Mouse (Mus musculus) activated CD4-positive, CD25-positive, alpha-beta regulatory T cell, adult 4 months (primary cell): ENCODE measurements at regions not wholly inside any gene's neighbourhood (a gene's known extent, or its start where the extent isn't known, plus 50 kb on each side); places are given as distances from the start of the nearest gene placed in this dataset.

Experiments used
- ATAC-seq: one replicate; pipeline ENCODE4 v1.8.0; 2017

GRCm38 (mm10) chr3:39388491-39388890 is 501.8 kb downstream of the Fat4 start:
- no peak for ATAC-seq

- no peak for ATAC-seq
Measured at GRCm38 (mm10) chr3:39390442-39390841, 503.7 kb downstream of the Fat4 start.

DNA sequence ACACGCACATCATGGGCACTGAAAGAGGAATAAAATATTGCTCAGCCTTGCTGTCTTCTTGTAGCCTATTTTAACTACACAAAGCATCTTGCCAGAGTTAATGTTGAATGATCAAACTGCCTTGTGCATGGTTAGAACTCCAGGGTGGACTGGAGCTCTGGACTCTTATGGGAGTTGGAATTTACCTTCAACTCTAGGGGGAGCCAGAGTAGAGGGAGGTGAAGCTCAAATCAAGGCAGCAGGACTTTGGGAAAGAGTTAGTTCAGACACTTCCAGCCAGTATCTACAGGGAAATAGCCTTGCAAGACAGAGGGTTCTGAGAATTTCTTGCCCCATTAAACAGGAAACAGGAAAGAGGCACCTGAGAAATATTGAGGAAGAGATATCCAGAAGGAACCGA is 505.3 kb downstream of the Fat4 start:
- no peak for ATAC-seq

DNA sequence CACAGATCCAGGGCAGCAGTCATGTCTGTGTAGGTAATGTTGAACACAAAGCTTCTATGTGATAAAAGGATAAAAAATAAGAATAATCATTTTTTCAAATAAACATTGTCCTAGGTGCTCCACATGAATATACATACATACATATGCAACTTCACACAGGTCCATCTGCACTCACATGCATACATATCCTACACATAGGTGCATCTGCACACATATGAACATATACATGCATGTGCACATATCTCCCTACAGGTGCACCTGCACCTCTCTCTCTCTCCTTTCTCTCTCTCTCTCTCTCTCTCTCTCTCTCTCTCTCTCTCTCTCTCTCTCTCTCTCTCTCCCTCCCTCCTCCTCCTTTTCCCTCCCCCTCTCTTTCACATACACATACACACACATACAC is 509.9 kb downstream of the Fat4 start:
- no peak for ATAC-seq

- no peak for ATAC-seq
Measured at GRCm38 (mm10) chr3:39397255-39397654, 510.5 kb downstream of the Fat4 start.

DNA sequence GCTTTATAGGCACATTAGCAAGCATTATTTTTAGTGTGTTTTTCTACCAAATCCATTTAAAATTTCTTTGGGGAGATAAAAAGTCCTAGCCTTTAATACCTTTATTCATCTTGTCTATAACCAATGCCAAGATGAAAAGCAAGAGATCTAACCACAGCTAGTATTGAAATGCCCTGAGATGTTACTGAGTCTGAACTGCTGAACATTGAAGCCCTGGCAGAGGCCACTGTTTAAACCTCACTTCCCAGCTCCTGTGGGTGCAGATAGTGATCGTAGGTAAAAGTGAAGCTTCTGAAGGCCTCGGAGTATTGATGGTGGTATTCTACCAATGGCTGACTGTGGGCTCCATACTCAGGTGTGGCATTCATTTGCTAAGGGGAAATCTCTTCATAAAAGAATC is 510.9 kb downstream of the Fat4 start:
- no peak for ATAC-seq

GRCm38 (mm10) chr3:39424778-39425642 is 538.3 kb downstream of the Fat4 start:
- ATAC-seq = no peak

GRCm38 (mm10) chr3:39425643-39426016 is 538.9 kb downstream of the Fat4 start:
- ATAC-seq = no peak

GRCm38 (mm10) chr3:39443328-39443727 is 556.6 kb downstream of the Fat4 start:
- no peak for ATAC-seq

DNA sequence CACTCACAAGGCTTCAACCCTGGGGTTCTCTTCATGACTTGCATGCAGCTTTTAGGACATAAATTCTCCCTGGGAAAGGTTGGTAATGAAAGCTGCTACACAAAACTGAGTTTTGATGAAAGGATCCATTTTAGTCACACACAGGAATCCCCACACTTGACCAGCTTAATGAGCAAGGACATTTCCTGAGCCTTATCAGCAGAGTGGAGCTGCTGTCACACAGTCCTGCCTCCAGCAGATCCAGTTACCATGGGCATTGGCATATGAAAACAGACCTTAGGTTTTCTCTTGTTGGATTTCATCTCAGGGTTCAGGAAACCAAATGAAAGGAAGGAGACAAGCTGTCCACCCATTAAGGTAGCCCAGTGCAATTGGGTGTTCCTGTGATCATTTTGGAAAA is 568.9 kb downstream of the Fat4 start:
- no peak for ATAC-seq

GRCm38 (mm10) chr3:39460183-39460888 is 573.6 kb downstream of the Fat4 start:
- ATAC-seq = no peak

- no peak for ATAC-seq
Measured at GRCm38 (mm10) chr3:39461561-39461960, 574.8 kb downstream of the Fat4 start.

- ATAC-seq = no peak
Measured at GRCm38 (mm10) chr3:39465811-39466210, 579.1 kb downstream of the Fat4 start.

GRCm38 (mm10) chr3:39489392-39489791 is 602.7 kb downstream of the Fat4 start:
- ATAC-seq = no peak

GRCm38 (mm10) chr3:39494363-39494762 is 607.6 kb downstream of the Fat4 start:
- no peak for ATAC-seq

DNA sequence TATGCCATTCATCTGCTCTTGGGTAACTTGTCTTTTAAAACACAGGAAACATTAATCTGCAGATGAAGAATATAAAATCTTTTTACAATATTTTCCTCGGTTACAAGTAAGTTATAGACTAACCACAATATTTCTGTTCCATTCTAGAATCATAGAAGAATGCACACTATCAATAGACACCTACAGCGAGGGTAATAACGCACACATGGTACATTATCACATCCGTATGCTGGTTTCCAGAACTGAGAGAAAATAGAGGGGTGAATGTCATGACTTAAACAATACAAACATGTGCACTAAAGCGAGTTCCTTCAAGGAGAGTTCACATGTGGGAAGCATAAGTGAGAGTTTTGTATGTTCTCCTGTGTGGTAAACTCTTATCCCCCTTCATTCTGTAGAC is 641.3 kb downstream of the Fat4 start:
- ATAC-seq = no peak

DNA sequence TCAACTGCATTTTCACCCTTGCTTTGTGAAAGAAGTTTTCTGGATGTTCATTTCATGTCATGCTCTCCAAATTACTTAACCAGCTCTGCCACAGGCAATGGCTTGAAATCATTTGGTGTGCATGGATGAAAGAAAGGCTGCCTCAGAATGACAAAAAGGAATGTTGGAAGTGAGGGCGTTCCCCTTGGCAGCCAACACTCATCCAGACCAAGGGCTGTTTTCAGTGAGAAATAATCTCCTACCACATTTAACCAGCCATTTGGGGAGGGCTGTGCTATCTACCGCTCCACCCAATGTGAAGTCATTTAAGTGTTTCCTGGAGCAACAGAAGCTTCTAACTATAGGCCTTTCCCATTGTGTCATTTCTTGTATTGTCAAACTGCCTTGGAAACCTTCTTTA is 650.8 kb downstream of the Fat4 start:
- no peak for ATAC-seq

DNA sequence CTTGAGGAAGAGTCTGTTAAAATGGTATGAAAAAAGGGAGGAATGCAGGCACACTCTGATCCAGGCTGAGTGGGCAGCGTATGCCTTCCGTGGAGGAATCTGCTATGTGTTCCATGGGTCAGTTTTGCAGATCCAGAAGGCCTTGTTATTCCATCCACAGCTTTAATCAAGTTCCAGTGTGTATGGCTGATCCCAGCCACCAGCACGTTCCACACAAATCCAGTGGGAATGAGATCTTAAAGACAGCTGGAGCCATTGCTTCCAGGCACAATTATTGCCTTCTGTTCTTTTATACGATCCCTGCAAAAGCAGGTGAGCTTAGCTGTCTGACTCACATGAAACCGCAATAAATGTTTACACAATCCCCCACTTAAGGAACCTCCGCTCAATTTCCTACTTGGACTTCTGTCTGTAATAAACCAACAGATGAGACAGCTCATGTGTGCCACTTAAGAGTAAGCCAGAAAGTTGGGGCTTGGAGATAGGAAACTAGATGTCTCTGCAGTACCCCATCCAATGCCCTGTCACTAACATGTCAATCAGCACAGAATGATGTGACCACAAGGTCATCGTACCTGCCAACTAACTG is 653.9 kb downstream of the Fat4 start:
- ATAC-seq = no peak

DNA sequence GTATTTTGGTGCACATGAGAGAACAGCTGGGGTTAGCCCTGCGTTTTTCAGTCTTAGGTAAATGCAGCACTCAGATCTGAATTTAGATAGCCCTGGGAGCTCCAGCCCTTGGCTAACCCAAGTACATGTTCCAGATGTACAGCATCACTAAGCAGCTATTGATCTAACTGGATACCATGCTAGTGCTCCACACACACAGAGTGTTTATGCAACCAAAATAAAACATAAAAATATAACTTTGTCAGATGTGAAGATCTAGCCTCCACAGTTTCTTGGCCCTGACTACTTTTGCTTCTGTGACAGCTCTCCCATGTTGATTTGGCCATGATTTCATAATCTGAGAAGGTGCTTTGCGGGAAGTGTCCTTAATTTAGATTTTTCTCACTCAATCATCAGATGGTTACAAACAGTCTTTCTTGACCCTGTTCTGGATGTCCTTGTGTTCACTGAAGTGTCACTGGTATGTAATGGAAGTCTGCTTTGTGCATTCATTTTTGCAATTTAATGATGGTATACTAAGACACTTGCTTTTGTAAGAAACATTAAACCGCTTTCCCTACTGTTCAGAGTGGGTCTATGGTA is 672.8 kb downstream of the Fat4 start:
- no peak for ATAC-seq

DNA sequence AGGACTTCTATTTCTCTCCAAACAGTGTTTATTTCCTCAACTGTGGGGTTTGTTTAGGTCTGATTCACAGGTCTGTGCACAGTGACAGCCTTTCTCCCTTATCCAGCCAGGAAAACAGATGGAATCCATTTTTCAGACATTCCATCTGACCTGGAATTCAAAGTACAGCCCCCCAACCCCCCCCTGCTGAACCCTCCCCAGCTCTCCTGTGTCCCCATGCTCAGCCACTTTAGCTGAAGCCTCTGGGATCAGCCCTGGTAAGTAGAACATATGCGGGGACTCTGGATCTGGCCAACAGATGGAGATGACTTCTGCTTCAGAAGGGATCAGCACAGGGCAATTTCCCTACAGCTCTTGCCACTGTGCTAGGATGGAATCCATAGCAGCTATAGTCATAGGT is 674.2 kb downstream of the Fat4 start:
- ATAC-seq = no peak

DNA sequence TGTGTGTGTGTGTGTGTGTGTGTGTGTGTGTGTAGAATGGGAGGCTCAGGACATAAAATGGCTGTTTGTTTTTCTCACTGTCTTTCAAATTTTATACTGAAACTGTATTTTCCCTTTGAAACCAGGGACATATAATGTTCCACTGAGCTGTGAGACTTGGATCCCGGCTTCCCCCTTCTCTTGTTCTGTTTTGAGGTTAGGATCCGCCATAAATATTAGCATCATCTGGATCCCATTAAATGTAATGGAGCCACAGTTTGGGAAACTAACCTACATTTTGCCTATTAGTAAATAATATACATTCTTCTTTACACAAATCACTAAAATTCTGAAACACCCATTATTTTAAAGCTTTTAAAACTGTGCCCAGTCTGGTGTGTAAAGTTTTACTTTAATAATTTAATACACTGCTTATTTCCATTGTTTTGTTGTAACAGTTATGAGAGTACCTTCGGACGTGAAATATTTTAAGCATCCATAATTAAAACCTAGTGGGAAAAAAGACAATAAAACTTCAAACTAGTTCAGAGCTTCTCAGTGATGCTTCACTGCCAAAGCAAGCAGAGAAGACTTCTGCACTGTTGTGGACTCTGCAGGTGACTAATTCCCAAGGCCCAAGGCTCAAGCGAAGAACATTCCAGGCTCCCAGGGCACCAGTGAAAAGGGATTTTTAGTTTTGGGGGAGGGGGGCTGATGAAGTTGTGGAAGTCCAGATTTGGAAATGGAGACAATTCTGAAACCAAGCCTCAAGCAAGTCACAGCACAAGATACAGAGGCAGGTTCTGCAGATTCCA is 684.9 kb downstream of the Fat4 start:
- ATAC-seq = no peak

GRCm38 (mm10) chr3:39575200-39575599 is 688.5 kb downstream of the Fat4 start:
- ATAC-seq = no peak

DNA sequence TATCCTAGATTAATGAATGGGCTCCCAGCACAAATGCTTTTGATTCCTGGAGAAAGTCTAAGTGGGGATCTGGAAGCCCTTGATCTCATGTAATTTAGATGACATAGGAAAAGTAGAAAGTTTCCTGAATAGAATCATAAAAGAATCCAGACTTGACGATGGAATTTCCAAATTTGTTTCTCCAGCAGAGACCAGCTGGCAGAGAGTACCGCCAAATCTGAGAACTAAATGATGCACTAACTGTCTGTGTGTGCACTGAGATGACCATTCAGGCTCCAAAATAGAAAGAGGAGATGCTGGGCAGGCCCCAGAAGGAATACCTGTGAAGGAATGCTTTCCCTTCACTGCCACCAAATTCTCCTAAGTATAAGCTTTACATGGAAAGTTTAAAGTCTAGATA is 704.6 kb downstream of the Fat4 start:
- ATAC-seq = no peak
